Mouse (Mus musculus) brain, embryonic 14.5 days (tissue): ENCODE data around the gene Gm2000.

Experiments
- CTCF ChIP-seq: fragments of 200-500 bp; IDR thresholded peaks from 2 replicates; pipeline ENCODE4 v1.5.1; 2012; ENCODE audit warnings: inconsistent platforms, mild to moderate bottlenecking, moderate library complexity, borderline replicate concordance; ENCODE audit not compliant: insufficient read depth, insufficient read length; ENCODE audit errors: extremely low read depth
- POLR2A ChIP-seq: fragments of 200-500 bp; IDR thresholded peaks from 2 replicates; pipeline ENCODE4 v1.6.1; 2012; ENCODE audit warnings: mild to moderate bottlenecking, inconsistent platforms, borderline replicate concordance; ENCODE audit not compliant: poor library complexity, insufficient read depth, insufficient read length, severe bottlenecking; ENCODE audit errors: extremely low read depth

- TF ChIP-seq POLR2A (no peak), CTCF (no peak)
These were observed 15.4 kb downstream of the Gm2000 start for GRCm38 (mm10) chr1:156381217-156381616.
